Mouse (Mus musculus): ENCODE measurements around the gene Ppm1m.

DNA sequence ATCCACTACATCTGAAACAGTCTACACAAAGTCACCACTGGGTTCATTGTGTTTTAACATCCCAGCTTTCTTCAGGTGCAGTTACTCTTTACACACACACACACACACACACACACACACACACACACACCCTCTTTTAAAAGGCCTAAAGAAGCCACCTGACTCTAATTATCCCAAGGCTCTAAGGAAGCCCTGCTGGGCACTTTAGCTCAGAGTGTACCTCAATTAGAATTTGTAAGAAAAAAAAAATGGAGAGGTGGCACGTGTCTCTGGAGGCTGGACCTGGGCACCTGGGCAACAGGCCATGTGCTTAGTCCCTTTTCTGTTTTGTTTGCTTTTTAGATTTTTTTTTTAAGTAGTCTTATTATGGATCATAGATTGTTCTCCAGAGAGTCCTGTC lies 31.8 kb downstream of the Ppm1m start:
- TF ChIP-seq POLR2A (IDR thresholded peaks at IDR 0.05; ENCODE audit: extremely low read depth, insufficient read depth, low read length) = no peak
- no peak for TF ChIP-seq CTCF (IDR thresholded peaks at IDR 0.05; ENCODE audit: extremely low read depth, insufficient read depth, low read length)
